Mouse (Mus musculus): Measurements from ENCODE around the gene Slc4a2. TPM values are rescaled to one million over a fixed set of nuclear protein-coding genes. Genes with fewer than 3 reads are reported as not detected.

The Slc4a2 gene
- polyA plus RNA-seq, 1 experiment: 84.6 TPM

DNA sequence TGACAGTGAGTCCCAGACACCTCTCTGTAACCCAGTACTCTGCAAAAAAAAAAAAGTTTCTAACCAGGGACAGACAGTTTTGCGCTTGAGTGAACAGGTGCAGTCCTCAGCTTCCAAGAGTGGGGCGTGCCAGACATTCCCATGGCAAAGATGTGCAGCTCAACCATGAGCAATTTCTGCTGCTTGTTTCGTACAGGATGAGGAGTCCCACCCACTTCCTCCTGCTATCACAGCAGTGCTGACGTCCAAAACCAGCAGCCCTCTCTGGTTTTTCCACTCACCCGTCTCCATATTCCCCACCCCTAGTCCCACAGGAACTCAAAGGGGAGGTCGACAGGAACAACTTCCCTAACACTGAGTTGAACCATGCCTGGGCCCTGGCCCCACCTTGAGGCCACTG lies 39.2 kb upstream of the Slc4a2 start:
- TF ChIP-seq CTCF (IDR thresholded peaks at IDR 0.05; ENCODE audit: insufficient read depth, low read length) (no peak), POLR2A (IDR thresholded peaks at IDR 0.05; ENCODE audit: borderline replicate concordance, extremely low read depth, low read depth, low read length) (no peak)
- H3K4me3 ChIP-seq (replicated peaks; ENCODE audit: extremely low read depth, low read depth, low read length): no peak overlapping the region
- no peak for DNase-seq
- 41% methylated on average over 6 of the region's 6 CpGs for WGBS
- peaks cover 23% of the 10 kb centered on the region for H3K4me1 ChIP-seq (ENCODE audit: control insufficient read depth, insufficient read depth, low read length)

DNA sequence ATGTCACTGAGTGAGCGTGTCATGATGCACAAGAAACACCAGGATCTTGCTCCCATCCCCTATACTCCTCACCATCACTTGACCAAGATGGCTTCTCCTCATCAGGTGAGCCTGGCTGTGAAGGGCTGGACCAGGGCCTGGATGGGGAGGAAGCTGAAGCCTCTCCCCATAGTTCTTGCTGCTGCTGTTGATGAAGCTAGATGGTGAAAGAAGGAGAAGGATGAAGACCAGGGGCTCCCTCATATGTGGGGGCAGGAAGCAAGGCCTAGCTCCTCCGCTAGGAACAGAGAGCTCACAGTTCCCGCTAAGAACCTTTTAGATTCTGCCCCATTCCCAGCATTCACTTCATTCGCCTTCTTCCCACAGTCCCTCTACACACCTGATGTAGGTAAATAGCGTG lies 38.3 kb upstream of the Slc4a2 start:
- no peak for DNase-seq
- 95% methylated on average over 5 of the region's 5 CpGs for WGBS

DNA sequence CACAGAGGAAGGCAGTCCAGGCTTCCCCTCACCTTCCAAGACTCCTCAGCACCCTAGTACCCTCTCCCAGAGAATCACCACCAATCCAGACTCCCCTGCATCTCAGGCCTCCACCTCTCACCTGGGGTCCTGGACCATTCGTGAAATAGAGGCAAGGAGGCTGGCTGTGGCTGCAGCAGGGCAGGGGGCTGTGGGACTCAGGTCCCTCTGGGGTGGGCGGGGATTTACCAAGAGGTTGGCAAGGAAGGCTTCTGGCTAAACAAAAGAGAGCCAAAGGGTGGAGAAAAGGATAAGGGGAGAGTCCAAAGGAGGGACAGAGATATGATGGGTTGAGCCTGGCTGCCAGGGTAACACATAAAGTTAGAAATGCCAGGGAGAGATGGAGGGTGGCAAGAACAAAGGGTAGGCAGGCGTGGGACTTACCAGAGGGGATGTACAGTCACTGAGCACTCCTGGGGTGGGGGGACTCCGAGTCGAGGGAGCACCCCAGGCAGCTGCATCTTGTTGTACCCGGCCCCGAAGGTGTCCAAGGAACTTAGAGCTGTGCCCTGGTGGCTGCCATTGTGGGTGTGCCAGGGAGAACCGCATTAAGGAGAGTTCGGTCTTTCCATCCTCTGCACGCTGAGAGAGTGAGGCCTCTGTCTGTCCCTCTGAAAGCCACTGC lies 37.6 kb upstream of the Slc4a2 start:
- TF ChIP-seq POLR2A (IDR thresholded peaks at IDR 0.05; ENCODE audit: borderline replicate concordance, extremely low read depth, low read depth, low read length): no peak
- TF ChIP-seq CTCF (IDR thresholded peaks at IDR 0.05; ENCODE audit: insufficient read depth, low read length): no peak
- DNase-seq: no peak
- Histone ChIP-seq H3K4me3 (replicated peaks; ENCODE audit: extremely low read depth, low read depth, low read length) (no peak overlapping the region), H3K4me1 (ENCODE audit: control insufficient read depth, insufficient read depth, low read length) (peaks cover 23% of the 10 kb centered on the region)
- WGBS: 86% methylated on average over 10 of the region's 10 CpGs

More for the DNA sequence above, 38.3 kb upstream of the Slc4a2 start:
- Histone ChIP-seq H3K4me3 (replicated peaks; ENCODE audit: extremely low read depth, low read depth, low read length) (no peak overlapping the region), H3K4me1 (ENCODE audit: control insufficient read depth, insufficient read depth, low read length) (peaks cover 23% of the 10 kb centered on the region)
- TF ChIP-seq CTCF (IDR thresholded peaks at IDR 0.05; ENCODE audit: insufficient read depth, low read length) (no peak), POLR2A (IDR thresholded peaks at IDR 0.05; ENCODE audit: borderline replicate concordance, extremely low read depth, low read depth, low read length) (no peak)

DNA sequence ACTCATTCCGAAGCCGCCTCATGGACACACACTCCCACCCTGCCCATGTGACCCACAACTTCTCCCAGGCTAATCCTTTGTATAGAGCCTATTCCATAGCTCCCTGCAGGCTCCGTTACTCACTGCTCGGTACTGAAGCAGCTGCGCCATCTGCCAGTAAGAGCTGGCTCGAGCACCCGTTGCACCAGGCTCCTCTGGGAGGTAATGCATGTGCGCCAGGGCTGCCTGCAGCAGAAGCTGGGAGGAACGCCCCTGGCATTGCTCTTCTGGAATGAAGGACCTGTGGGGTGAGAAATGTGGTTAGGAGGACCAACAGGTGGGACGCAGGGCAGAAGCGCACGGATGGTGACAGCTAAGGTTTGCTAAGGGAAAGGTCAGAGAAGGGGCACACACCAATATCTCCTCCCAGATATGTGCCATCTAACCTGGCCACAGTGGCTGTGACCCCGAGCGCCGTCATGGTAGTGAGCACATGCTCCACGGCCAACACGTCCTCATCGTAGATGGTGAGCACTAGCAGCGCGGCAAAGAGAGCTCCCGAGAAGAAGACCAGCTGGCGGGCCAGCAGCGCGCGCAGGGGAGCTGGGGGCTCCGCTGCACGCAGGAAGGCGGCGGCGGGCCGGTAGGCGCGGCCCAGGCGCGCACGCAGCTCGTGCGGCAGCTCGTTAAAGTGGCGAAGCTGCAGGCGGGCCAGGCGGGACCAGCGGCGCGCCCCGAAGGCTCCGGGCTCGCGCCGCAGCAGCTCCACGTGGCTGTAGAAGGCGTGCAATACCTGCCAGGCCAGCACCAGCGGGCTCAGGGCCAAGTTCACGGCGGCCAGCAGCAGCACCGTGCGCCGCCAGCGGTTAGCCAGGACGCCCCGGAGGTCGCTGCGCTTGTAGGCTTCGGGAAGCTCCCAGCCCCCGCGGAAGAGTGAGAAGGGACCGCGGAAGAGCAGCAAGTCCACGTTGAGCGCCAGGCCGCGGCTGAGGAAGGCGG lies 36.1 kb upstream of the Slc4a2 start:
- Histone ChIP-seq H3K4me1 (ENCODE audit: control insufficient read depth, insufficient read depth, low read length) (peaks cover 23% of the 10 kb centered on the region), H3K4me3 (replicated peaks; ENCODE audit: extremely low read depth, low read depth, low read length) (peak overlapping the region; percentile 43)
- WGBS: 2% methylated on average over 73 of the region's 73 CpGs
- TF ChIP-seq POLR2A (IDR thresholded peaks at IDR 0.05; ENCODE audit: borderline replicate concordance, extremely low read depth, low read depth, low read length) (no peak), CTCF (IDR thresholded peaks at IDR 0.05; ENCODE audit: insufficient read depth, low read length) (no peak)
- peak; percentile 58 for DNase-seq

DNA sequence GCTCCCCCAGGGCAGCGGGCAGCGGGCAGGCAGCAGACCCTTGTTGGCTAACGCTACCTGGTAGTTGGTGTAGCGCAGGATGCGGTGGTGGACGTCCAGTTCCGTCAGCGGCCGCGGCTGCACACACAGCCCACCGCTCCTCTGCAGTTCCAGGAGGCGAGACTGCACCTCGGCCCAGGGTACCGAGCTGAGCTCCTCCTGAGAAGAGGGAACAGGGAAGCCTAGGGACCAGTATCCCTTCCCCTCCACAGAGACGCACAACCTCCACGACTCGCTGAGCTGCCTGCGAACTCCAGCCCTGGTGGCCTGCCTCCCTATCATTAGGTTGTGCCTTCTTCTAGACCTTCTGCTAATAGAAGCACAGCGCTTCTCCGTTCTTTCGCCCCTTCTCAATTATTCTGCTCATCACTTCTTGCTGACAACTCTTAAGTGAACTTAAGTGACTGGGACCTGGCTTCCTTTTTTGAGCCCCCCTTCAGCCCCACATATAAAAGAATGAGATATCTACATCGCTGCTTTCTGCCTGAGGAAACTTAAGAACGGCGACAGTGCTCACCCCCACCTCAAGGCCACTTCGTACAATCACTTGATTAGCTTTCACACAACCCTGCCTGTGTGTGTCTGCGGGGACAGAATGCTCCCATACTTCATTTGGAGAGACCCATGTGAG lies 35.3 kb upstream of the Slc4a2 start:
- TF ChIP-seq POLR2A (IDR thresholded peaks at IDR 0.05; ENCODE audit: borderline replicate concordance, extremely low read depth, low read depth, low read length) (no peak), CTCF (IDR thresholded peaks at IDR 0.05; ENCODE audit: insufficient read depth, low read length) (no peak)
- no peak for DNase-seq
- Histone ChIP-seq H3K4me1 (ENCODE audit: control insufficient read depth, insufficient read depth, low read length) (peaks cover 19% of the 10 kb centered on the region), H3K4me3 (replicated peaks; ENCODE audit: extremely low read depth, low read depth, low read length) (peak overlapping the region; percentile 43)
- 31% methylated on average over 26 of the region's 26 CpGs for WGBS

DNA sequence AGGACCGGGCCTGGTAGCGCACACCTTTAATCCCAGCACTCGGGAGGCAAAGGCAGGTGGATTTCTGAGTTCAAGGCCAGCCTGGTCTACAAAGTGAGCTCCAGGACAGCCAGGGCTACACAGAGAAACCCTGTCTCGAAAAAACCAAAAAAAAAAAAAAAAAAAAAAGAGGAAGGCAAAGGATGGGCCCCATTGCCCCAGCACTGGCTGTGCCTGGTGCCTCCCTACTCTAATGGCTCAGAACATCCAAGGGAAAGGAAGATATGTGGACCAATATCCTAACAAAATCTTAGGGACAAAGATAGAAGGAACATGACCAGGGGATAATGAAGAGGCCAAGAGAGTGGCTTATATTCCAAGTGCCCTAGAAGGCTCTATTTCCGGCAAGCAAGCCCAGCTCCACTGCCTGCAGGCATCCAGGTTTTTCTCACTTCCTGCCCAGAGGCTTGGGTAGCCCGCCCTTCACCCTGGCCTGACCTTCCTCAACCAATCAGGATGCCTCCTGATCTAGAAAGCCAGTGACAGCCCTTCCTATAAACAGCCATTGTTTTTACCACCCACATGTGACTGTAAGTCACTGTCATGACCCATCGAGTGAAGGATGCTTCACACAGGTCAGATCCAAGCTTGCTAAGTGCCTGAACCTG lies 34.5 kb upstream of the Slc4a2 start:
- no peak for DNase-seq
- H3K4me1 ChIP-seq (ENCODE audit: control insufficient read depth, insufficient read depth, low read length): peaks cover 17% of the 10 kb centered on the region
- H3K4me3 ChIP-seq (replicated peaks; ENCODE audit: extremely low read depth, low read depth, low read length): no peak overlapping the region
- no peak for TF ChIP-seq POLR2A (IDR thresholded peaks at IDR 0.05; ENCODE audit: borderline replicate concordance, extremely low read depth, low read depth, low read length)
- no peak for TF ChIP-seq CTCF (IDR thresholded peaks at IDR 0.05; ENCODE audit: insufficient read depth, low read length)
- WGBS: 58% methylated on average over 7 of the region's 7 CpGs

DNA sequence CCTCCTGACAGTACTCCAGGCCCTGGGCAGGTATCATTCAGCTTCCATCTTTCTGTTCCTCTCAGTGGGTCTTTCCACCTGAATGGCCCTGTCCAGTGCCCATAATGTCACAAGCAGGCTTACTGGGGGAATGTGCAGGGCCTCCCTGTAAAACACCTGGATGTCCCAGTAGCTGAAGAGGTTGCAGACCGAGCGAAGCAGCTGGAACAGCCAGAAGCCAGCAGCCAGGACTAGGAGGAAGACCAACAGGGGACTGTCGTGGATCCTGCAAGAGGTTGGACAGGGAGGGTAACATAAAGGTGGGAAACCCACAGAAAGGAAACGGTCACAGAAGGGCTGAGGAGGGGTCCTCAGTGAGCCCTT lies 34.0 kb upstream of the Slc4a2 start:
- H3K4me3 ChIP-seq (replicated peaks; ENCODE audit: extremely low read depth, low read depth, low read length): no peak overlapping the region
- H3K4me1 ChIP-seq (ENCODE audit: control insufficient read depth, insufficient read depth, low read length): peaks cover 14% of the 10 kb centered on the region
- 84% methylated on average over 4 of the region's 4 CpGs for WGBS
- TF ChIP-seq CTCF (IDR thresholded peaks at IDR 0.05; ENCODE audit: insufficient read depth, low read length): no peak
- TF ChIP-seq POLR2A (IDR thresholded peaks at IDR 0.05; ENCODE audit: borderline replicate concordance, extremely low read depth, low read depth, low read length): no peak
- DNase-seq: no peak

DNA sequence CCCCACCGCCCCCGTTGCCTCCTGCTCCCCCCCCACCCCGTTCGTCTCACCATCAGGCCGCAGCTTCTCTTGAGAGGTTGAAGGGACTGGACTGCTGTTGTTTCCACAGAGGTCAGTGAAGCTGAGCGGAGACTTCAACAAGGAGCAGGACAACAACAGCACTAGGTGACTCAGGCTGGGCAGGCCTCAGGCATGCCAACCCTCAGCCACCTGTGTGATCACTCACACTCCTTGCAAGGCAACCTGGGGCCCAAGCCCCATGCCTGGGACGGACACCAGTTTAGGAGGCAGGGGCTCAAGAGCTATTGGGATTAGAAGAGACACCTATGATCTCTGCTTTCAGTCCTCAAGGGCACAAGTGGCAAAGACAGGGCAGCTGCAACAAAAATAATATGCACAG lies 31.8 kb upstream of the Slc4a2 start, which contains the start of gene Atg9b:
Atg9b (minus strand) TSS at position 280 of the 400 bp plus-strand sequence.
- TF ChIP-seq CTCF (IDR thresholded peaks at IDR 0.05; ENCODE audit: insufficient read depth, low read length): no peak
- TF ChIP-seq POLR2A (IDR thresholded peaks at IDR 0.05; ENCODE audit: borderline replicate concordance, extremely low read depth, low read depth, low read length): no peak
- 89% methylated on average over 7 of the region's 7 CpGs for WGBS
- peaks cover 16% of the 10 kb centered on the region for H3K4me1 ChIP-seq (ENCODE audit: control insufficient read depth, insufficient read depth, low read length)
- DNase-seq: no peak
- no peak within 1 kb of the TSS for H3K4me3 ChIP-seq (replicated peaks; ENCODE audit: extremely low read depth, low read depth, low read length)

DNA sequence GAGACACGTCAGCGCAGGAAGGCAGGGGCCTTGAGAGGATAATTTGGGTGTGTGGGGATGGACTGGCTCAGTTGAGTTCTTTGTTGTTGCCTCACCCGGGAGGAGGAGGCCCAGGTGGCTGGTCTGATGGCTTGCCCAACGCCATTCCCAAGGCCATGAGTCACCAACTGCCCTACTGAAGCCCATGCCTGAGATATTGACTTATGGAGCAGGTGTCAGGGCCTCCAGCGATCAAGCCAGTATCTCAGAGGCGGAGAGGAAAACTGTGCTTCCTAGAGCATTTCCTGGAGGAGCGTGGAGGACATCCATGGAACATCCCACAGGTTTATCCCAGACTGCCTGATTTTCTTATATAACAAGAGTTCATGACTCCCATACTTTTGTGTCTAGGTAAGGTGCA lies 30.9 kb upstream of the Slc4a2 start:
- TF ChIP-seq POLR2A (IDR thresholded peaks at IDR 0.05; ENCODE audit: borderline replicate concordance, extremely low read depth, low read depth, low read length) (no peak), CTCF (IDR thresholded peaks at IDR 0.05; ENCODE audit: insufficient read depth, low read length) (no peak)
- WGBS: 65% methylated on average over 7 of the region's 7 CpGs
- Histone ChIP-seq H3K4me1 (ENCODE audit: control insufficient read depth, insufficient read depth, low read length) (peaks cover 13% of the 10 kb centered on the region), H3K4me3 (replicated peaks; ENCODE audit: extremely low read depth, low read depth, low read length) (no peak overlapping the region)
- no peak for DNase-seq

Measured in lung, adult 2 months (tissue).